Mouse (Mus musculus) layer of hippocampus, adult 8-10 months (tissue): Measurements from ENCODE around the gene Ube2q2. TPM values are rescaled to one million over a fixed set of nuclear protein-coding genes. Genes with fewer than 3 reads are reported as not detected.
"Not testable (repeated sequence)": the region's sequence is repeated elsewhere in the genome, so short reads cannot be mapped to it uniquely, and the experiment has no call there.

Source experiments
- DNase-seq, 2 experiments: peaks; one replicate each; pipeline ENCODE4 v3.0.0; 2022; ENCODE audit warnings: low spot score in 2 of 2
- total RNA-seq, 4 experiments: library from RNA; stranded (reverse); gene quantifications; 2 replicates each; pipeline ENCODE4 v1.2.4; 2022

The Ube2q2 gene
- total RNA-seq, result 10 to 100 TPM; 61.2 to 77.8 (median 65.9) TPM

- peak; percentile 21 to 36 for DNase-seq
These were observed at the start of gene Ube2q2 for GRCm38 (mm10) chr9:55148854-55149498. Ube2q2 (plus strand) TSS chr9:55148854.

DNA sequence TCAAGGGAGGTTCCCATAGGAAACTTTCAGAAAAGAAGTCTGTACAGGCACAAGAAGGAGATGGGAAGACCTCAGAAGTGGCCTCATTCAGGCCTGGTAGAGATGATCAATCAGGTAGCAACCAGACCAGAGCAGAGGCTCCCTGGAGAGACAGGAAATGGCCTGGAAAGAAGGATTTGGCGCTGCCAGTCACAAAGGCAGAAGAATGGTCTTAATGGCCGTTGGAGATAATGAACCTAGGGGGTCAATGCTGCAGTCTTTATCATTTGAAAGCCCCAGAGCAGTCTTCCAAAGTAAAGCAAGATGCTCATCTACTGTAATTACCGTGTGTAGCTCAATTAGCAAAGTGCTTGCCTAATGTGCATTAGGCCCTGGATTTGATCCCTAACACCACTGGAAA, 47.5 kb upstream of the Ube2q2 start:
- no peak for DNase-seq

- DNase-seq, result no peak
These were observed 46.3 kb upstream of the Ube2q2 start for GRCm38 (mm10) chr9:55102186-55102835.

DNA sequence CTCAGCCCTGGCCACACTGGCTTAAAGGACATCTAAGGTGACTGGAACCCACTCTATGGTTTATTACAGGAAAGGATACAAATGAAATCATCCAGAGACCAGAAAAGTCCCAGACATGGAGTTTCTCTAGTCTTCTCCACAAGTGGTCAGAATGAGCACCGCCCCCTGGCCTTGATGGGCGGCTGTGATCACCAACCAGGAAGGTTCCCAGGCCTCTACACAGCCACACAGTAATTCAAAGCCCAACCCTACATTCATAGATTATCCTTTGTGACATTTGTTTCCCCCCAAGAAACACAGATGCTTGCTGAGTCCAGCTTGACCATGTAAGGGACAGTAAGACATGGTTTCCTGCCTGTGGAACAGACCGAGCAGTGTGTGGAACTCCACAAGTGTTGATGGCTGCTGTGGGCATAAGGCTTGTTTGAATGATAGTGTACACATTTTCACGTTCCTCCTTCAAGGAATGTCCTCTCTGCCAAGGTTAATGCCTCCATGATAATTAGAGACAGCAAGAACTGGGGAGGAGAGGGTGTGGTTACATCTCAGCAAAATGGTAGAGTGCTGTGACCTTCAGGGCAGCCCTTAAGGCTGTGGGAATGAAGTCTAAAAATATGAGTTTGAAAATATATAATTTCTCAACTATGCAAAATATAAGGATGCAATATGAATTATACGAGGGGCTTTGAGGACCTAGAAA, 45.6 kb upstream of the Ube2q2 start:
- DNase-seq, result no peak

- peak; percentile 73 to 84 for DNase-seq
These were observed 38.4 kb upstream of the Ube2q2 start for GRCm38 (mm10) chr9:55110059-55110834.

- DNase-seq, result not testable (repeated sequence)
These were observed 37.8 kb upstream of the Ube2q2 start for GRCm38 (mm10) chr9:55110835-55111217.

- DNase-seq, result no peak
These were observed 33.9 kb upstream of the Ube2q2 start for GRCm38 (mm10) chr9:55114752-55115151.

DNA sequence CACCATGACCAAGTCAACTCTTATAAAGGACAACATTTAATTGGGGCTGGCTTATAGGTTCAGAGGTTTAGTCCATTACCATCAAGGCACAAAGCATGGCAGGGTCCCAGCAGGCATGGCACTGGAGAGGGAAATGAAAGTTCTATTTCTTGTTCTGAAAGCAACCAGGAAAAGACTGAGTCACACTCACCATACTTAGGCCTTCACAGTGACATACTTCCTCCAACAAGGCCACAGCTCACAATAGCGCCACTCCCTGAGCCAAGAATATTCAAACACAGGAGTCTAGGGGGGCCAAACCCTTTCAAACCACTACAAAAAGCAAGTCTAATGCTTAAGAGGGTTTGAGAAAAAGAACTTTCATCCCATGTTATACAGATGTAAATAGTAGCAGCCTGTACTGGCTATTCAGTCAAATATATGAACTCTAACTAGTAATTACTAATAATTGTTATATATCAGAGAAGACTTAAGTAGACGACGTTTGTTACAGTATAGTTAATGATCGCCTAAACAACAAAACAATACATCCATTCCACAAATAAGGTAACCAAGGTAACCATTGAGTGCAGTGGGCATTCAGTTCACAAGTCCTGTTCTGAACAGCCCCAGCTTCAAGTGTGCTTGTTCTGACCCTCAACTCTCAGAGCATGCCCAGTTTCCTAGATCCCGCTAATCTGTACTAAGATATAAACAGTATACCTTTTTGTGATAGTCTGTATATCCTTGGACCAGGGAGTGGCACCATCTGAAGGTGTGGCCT, 31.2 kb upstream of the Ube2q2 start:
- DNase-seq, result no peak

GRCm38 (mm10) chr9:55122586-55122985, 26.1 kb upstream of the Ube2q2 start:
- DNase-seq, result no peak

DNA sequence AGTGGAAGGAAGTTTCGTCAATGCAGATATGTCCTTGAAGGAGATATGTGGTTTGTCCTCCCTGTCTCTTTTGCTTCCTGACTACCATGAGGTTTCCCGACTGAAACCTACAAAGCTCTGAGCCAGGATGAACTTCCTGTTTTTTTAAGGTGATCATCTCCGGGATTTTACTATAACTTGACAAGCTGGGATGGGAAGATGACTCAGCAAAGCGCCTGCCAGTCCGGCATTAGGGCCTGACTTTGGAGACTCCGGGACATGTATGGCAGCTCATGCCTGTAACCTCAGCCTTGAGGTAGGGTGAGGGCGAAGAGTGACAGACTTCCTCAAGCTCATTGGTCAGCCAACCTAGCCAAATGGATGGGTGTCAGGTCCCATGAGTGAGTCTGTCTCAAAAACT, 22.9 kb upstream of the Ube2q2 start:
- no peak for DNase-seq

DNA sequence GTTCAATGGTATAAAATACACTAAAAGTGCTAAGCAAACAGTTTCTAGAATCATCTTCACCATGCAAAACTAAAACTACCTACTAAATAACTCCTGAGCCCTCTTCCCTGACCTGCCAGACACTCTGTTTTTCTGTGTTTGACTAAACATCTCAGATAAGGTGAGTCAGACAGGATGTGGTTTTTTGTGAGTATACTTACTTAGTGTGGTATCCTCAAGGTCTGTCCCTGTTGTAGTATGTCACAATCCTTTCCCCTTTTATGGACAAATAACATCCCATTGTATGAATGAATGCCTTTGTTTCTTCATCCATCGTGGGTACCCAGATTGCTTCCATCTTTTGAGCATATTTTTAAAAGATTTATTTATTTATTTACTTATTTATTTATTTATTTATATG, 22.4 kb upstream of the Ube2q2 start:
- no peak for DNase-seq

DNA sequence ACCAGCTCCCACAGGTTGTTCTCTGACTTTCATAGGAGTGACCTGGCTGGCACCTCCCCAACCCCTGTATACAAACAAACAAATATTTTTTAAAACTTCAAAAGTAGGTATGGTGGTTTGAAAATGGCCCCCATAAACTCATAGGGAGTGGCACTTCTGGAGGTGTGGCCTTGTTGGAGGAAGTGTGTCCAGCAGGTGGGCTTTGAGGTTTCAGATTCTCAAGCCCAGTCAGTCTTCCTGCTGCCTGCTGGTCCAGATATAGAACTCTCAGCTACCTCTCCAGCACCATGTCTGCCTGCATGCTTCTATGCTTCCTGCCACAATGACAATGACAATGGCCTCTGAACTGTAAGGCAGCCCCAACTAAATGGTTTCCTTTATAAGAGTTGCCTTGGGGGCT, 16.8 kb upstream of the Ube2q2 start:
- no peak for DNase-seq

GRCm38 (mm10) chr9:55136576-55136975, 12.1 kb upstream of the Ube2q2 start:
- no peak for DNase-seq

DNA sequence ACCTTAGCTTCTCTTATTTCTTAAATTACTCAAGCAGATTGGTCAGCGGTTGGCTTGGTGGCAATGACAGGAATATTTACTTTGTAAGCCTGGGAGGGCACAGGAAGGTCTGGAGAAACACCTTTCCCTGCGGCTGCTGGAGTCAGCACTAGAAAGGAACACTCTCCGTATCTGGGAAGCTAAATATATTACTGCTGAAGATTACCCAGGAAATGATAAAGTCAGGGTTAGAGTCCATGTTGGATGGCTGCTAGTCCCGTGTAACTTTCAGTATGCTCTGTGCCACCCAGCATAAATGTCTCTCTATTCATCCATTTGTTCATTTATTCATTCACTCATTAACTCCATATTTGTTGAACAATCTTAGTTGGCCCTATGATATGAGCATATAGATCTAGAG, 11.5 kb upstream of the Ube2q2 start:
- no peak for DNase-seq

GRCm38 (mm10) chr9:55139958-55140357, 8.7 kb upstream of the Ube2q2 start:
- no peak for DNase-seq

DNA sequence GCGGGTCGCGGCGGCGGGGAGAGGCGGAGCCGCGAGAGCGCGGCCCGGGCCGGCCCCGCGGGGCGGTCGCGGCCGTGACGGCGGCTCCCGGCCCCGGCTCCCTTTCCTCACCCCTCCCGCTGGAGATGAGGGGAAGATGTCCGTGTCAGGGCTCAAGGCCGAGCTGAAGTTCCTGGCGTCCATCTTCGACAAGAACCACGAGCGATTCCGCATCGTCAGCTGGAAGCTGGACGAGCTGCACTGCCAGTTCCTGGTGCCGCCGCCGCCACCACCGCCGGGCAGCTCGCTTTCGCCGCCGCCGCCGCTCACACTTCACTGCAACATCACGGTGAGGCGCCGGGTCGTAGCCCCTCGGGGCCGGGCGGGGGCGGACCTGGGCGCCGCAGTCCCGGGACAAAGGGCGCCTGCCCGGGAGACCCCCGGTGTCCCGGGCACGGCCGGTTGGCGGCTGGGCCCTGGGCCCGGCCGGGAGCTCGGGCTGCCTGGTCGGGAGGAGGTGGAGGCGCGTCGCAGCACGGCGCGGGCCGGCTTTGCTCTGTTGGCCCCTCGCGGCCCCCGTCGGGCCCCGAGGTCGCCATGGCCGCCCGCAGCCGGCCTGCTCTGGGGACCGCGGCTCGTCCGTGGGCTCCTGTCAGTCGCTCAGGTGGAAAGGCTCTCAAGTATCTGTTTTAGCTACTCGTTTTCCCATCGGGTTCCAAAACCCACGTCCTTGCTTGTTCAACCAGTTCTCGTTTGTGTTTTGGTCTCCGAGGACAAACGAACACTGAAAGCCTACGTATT, 1.0 kb downstream of the Ube2q2 start:
- peak; percentile 17 to 38 for DNase-seq

- DNase-seq, result peak; percentile 9 to 10
These were observed 1.6 kb downstream of the Ube2q2 start for GRCm38 (mm10) chr9:55150279-55150726.

DNA sequence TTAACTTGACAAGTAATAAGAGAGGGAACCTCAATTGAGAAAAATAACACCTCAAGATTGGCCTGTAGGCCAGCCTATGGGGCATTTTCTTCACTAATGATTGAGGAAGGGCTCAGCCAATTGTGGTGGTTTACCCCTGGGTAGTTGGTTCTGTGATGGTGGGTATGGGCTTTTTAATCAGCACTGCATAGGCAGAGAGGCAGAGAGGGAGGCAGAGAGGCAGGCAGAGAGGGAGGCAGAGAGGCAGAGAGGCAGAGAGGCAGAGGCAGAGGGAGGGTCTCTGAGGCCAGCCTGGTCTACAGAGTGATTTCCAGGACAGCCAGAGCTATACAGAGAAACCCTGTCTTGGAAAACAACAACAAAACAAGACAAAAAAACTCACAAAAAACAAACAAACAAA, 2.4 kb downstream of the Ube2q2 start:
- DNase-seq, result no peak

DNA sequence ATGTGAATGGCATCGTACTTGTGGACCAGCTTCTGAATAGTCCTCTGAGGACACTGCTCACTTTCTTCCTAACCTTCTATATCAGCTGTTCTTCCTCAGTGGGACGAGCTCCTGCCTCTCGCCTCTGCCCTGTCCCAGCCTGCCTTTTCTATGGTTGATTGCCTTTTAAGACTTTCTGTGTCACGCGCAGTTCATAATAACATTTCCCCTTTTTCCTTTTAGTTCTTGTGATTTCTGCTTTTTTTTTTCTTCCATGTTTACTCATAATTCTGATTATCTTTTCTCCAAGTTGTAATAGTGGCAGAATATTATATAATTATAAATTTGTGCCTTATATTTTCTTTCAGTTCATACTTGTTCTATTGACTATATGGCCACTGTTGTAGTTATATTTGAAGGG, 4.3 kb downstream of the Ube2q2 start:
- DNase-seq, result no peak
